Mouse (Mus musculus): Measurements from ENCODE around the gene Ptf1a. TPM values are rescaled to one million over a fixed set of nuclear protein-coding genes. Genes with fewer than 3 reads are reported as not detected.

The Ptf1a gene
- total and polyA plus RNA-seq, 3 experiments: not detected

- dilution Hi-C loops (cut with MboI; ENCODE audit: extremely low pct_ligation_motif_present, extremely low pct_unique_long_range_greater_than_20kb, low sequenced_read_pairs) (no loop called here), in situ Hi-C loops (cut with MboI; ENCODE audit: low pct_ligation_motif_present, low pct_unique_long_range_greater_than_20kb, low sequenced_read_pairs) (no loop called here)
- H3K27ac ChIP-seq (ENCODE audit: insufficient read depth, low read depth): no peak overlapping the region
- H3K27me3 ChIP-seq (replicated peaks): no peaks in the 10 kb centered on the region
- no peak overlapping the region for H3K4me2 ChIP-seq (ENCODE audit: insufficient read depth, low read depth, poor library complexity, severe bottlenecking)
- H3K9me3 ChIP-seq (replicated peaks; ENCODE audit: low read length): no peaks in the 10 kb centered on the region
- no peak for TF ChIP-seq EP300 (IDR thresholded peaks at IDR 0.05; ENCODE audit: low read length)
- TF ChIP-seq CTCF (conservative IDR thresholded peaks at IDR 0.05 in 1 of 2, IDR thresholded peaks at IDR 0.05 in 1 of 2; ENCODE audit: low read depth in 2 of 2, low read length in 2 of 2): no peak
- TF ChIP-seq NELFE (IDR thresholded peaks at IDR 0.05; ENCODE audit: low read depth, low read length): no peak
- no peak overlapping the region for H3K4me3 ChIP-seq (replicated peaks in 1 of 3; ENCODE audit: low read depth in 2 of 3, low read length in 2 of 3, poor library complexity in 1 of 3)
- no peaks in the 10 kb centered on the region for H3K79me2 ChIP-seq (replicated peaks; ENCODE audit: control insufficient read depth, extremely low read depth, insufficient read depth, poor library complexity, severe bottlenecking)
- H3K36me3 ChIP-seq (replicated peaks in 1 of 2; ENCODE audit: control insufficient read depth in 1 of 2, insufficient read depth in 1 of 2, low read length in 1 of 2): no peaks in the 10 kb centered on the region
- H3K4me1 ChIP-seq (ENCODE audit: control insufficient read depth in 1 of 2, insufficient read depth in 2 of 2): no peaks in the 10 kb centered on the region
- no peak for DNase-seq (ENCODE audit: extremely low read depth)
- no peak overlapping the region for H3K9ac ChIP-seq (ENCODE audit: insufficient read depth, low read depth)
These were observed 13.3 kb downstream of the Ptf1a start for GRCm38 (mm10) chr2:19458785-19459184.

- Histone ChIP-seq H3K36me3 (replicated peaks in 1 of 2; ENCODE audit: control insufficient read depth in 1 of 2, insufficient read depth in 1 of 2, low read length in 1 of 2) (no peaks in the 10 kb centered on the region), H3K4me2 (ENCODE audit: insufficient read depth, low read depth, poor library complexity, severe bottlenecking) (no peak overlapping the region), H3K4me3 (replicated peaks in 1 of 3; ENCODE audit: low read depth in 2 of 3, low read length in 2 of 3, poor library complexity in 1 of 3) (no peak overlapping the region), H3K27ac (ENCODE audit: insufficient read depth, low read depth) (no peak overlapping the region), H3K9me3 (replicated peaks; ENCODE audit: low read length) (no peaks in the 10 kb centered on the region), H3K9ac (ENCODE audit: insufficient read depth, low read depth) (no peak overlapping the region), H3K4me1 (ENCODE audit: control insufficient read depth in 1 of 2, insufficient read depth in 2 of 2) (no peaks in the 10 kb centered on the region), H3K27me3 (replicated peaks) (no peaks in the 10 kb centered on the region), H3K79me2 (replicated peaks; ENCODE audit: control insufficient read depth, extremely low read depth, insufficient read depth, poor library complexity, severe bottlenecking) (no peaks in the 10 kb centered on the region)
- TF ChIP-seq E2F4 (IDR thresholded peaks at IDR 0.05; ENCODE audit: insufficient replicate concordance, low read depth, low read length) (no peak), SIN3A (IDR thresholded peaks at IDR 0.05; ENCODE audit: low read length) (no peak), GABPA (IDR thresholded peaks at IDR 0.05; ENCODE audit: insufficient replicate concordance, low read depth, low read length) (no peak), USF1 (IDR thresholded peaks at IDR 0.05; ENCODE audit: low read depth, low read length) (no peak), CTCF (conservative IDR thresholded peaks at IDR 0.05 in 1 of 2, IDR thresholded peaks at IDR 0.05 in 1 of 2; ENCODE audit: low read depth in 2 of 2, low read length in 2 of 2) (no peak), POLR2A (IDR thresholded peaks at IDR 0.05; ENCODE audit: low read depth, low read length) (no peak), HCFC1 (IDR thresholded peaks at IDR 0.05; ENCODE audit: low read depth, low read length) (no peak), IRF4 (IDR thresholded peaks at IDR 0.05; ENCODE audit: low read depth, low read length) (no peak), MAFK (IDR thresholded peaks at IDR 0.05; ENCODE audit: insufficient replicate concordance, low read length) (no peak), NELFE (IDR thresholded peaks at IDR 0.05; ENCODE audit: low read depth, low read length) (no peak), TCF12 (IDR thresholded peaks at IDR 0.05; ENCODE audit: low read depth, low read length) (no peak), ETS1 (conservative IDR thresholded peaks at IDR 0.05; ENCODE audit: low read depth, low read length) (no peak), JUN (IDR thresholded peaks at IDR 0.05; ENCODE audit: insufficient read depth, low read depth, low read length) (no peak), PAX5 (IDR thresholded peaks at IDR 0.05; ENCODE audit: low read length) (no peak), USF2 (conservative IDR thresholded peaks at IDR 0.05; ENCODE audit: low read depth, low read length) (no peak), ELF1 (IDR thresholded peaks at IDR 0.05; ENCODE audit: low read depth, low read length) (no peak), TBP (conservative IDR thresholded peaks at IDR 0.05; ENCODE audit: low read depth, low read length) (no peak), MAX (IDR thresholded peaks at IDR 0.05; ENCODE audit: low read length) (no peak), MYC (IDR thresholded peaks at IDR 0.05; ENCODE audit: low read depth, low read length) (no peak)
- dilution Hi-C loops (cut with MboI; ENCODE audit: extremely low pct_ligation_motif_present, extremely low pct_unique_long_range_greater_than_20kb, low sequenced_read_pairs) (no loop called here), in situ Hi-C loops (cut with MboI; ENCODE audit: low pct_ligation_motif_present, low pct_unique_long_range_greater_than_20kb, low sequenced_read_pairs) (no loop called here)
- DNase-seq (ENCODE audit: extremely low read depth): no peak
These were observed 16.5 kb downstream of the Ptf1a start for GRCm38 (mm10) chr2:19461940-19462339.
